Mouse (Mus musculus) heart, embryonic 12.5 days (tissue): ENCODE results near the gene Angptl4. TPM values are rescaled to one million over a fixed set of nuclear protein-coding genes. Genes with fewer than 3 reads are reported as not detected.
"Not testable (repeated sequence)": the region's sequence is repeated elsewhere in the genome, so short reads cannot be mapped to it uniquely, and the experiment has no call there.

ENCODE experiments used
- ATAC-seq: fragments of 200-750 bp; cut with Nextera tagmentation; 2 replicates; pipeline ENCODE4 v1.8.0; 2017; ENCODE audit warnings: moderate TSS enrichment, moderate library complexity; ENCODE audit not compliant: insufficient number of reproducible peaks, low FRiP score
- H3K27ac ChIP-seq: fragments of 300-500 bp; sonication (generic); 2 replicates; pipeline ENCODE4 v1.5.1; 2016; ENCODE audit warnings: mild to moderate bottlenecking, moderate library complexity; ENCODE audit not compliant: poor library complexity, severe bottlenecking
- H3K27me3 ChIP-seq: fragments of 300-500 bp; sonication (generic); replicated peaks from 2 replicates; pipeline ENCODE4 v1.6.1; 2016; ENCODE audit warnings: mild to moderate bottlenecking, moderate library complexity
- H3K36me3 ChIP-seq: fragments of 300-500 bp; sonication (generic); 2 replicates; pipeline ENCODE4 v1.6.1; 2016; ENCODE audit warnings: mild to moderate bottlenecking, moderate library complexity
- H3K4me1 ChIP-seq: fragments of 300-500 bp; sonication (generic); replicated peaks from 2 replicates; pipeline ENCODE4 v1.6.1; 2016; ENCODE audit warnings: mild to moderate bottlenecking
- H3K4me2 ChIP-seq: fragments of 300-500 bp; sonication (generic); 2 replicates; pipeline ENCODE4 v1.6.1; 2016; ENCODE audit warnings: mild to moderate bottlenecking, moderate library complexity
- H3K4me3 ChIP-seq: fragments of 300-500 bp; sonication (generic); 2 replicates; pipeline ENCODE4 v1.5.1; 2016; ENCODE audit warnings: mild to moderate bottlenecking
- H3K9ac ChIP-seq: fragments of 300-500 bp; sonication (generic); 2 replicates; pipeline ENCODE4 v1.6.1; 2016; ENCODE audit warnings: mild to moderate bottlenecking, moderate library complexity
- H3K9me3 ChIP-seq: fragments of 300-500 bp; sonication (generic); replicated peaks from 2 replicates; pipeline ENCODE4 v1.6.1; 2016; ENCODE audit warnings: mild to moderate bottlenecking, moderate library complexity
- WGBS: fragments of 180-500 bp; shearing (Covaris S2); methylation state at CpG from one replicate; pipeline ENCODE4 v1.1.7; 2016; 5-methylcytosine and 5-hydroxymethylcytosine counted together
- polyA plus RNA-seq: library from polyadenylated mRNA; unstranded; fragments of >200 nt; fragmentation: Nextera tagmentation; extraction: Ambion mirVana; gene quantifications from 2 replicates; pipeline ENCODE4 v1.2.1, GENCODE M21; 2016

Gene Angptl4
- 6.9 and 7.5 TPM in 2 replicates for polyA plus RNA-seq

DNA sequence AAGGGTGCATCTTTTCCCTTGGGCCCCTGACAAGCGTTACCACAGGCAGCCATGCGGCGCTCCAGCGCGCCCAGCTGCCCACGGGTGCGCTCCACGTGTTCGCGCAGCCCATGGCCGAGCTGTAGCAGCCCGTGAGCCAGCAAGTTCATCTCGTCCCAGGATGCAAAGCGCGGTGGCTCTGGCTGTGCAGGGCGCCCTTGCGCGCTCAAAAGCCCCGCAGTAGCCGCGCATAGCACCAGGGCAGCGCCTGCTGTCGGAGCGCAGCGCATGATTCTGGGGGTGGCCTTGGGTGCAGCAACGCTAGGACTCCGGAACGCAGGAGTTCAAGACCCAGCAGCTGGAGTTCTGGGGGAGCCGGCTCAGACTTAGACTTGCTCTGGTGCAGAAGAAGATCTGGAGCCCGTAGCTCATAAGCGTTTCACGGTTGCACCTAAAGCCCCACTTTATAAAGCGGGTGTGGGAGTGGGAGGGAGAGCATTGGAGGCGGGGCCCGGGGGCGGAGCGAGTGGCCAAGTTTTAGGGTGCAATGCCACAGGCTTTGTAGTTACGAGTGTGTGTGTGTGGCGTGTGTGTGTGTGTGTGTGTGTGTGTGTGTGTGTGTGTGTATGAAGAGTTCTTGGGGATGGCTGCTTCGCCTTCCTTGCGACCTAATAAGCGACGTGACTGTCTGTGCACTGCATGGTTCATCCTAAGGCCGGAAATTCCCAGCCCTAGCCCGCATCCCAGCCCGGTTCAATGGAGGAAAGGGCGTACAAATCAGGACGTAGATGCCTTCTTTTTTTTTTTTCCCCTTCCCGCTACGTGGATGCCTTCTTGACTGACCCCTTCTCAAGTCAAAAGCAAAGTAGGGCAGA is at the start of gene Angptl4:
Angptl4 (minus strand) TSS at position 707 of the 854 bp plus-strand sequence.
- WGBS, result 1% methylated on average over 50 of the region's 50 CpGs
- H3K4me1 ChIP-seq, result peaks cover 61% of the 10 kb centered on the region

DNA sequence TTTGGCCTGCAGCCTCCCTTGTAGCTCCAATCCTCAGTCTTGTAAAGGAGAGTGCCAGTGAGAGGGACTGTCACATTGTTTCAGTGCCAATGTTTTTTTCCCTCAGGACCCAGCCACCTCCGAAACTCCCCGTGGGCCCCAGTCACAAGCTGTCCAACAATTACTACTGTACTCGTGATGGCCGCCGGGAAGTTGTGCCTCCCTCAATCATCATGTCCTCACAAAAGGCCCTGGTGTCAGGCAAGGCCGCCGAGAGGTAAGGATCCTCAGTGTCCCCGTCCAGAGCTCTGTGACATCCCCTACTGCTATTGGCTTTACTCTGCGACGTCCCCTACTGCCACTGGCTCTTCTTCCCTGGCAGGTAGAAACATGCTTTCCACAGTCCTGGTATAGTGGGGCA is 47.9 kb upstream of the Angptl4 start:
- Histone ChIP-seq H3K36me3 (peaks cover 56% of the 10 kb centered on the region), H3K4me2 (no peak overlapping the region), H3K27ac (peak overlapping the region; percentile 14; the same call in 1 of the 2 replicates), H3K27me3 (no peaks in the 10 kb centered on the region), H3K9me3 (no peaks in the 10 kb centered on the region), H3K4me1 (peaks cover 25% of the 10 kb centered on the region), H3K4me3 (no peak overlapping the region), H3K9ac (no peak overlapping the region)
- WGBS, result 92% methylated on average over 10 of the region's 10 CpGs
- ATAC-seq, result no peak

More for the DNA sequence above, at the start of gene Angptl4:
- Histone ChIP-seq H3K9ac (peak within 1 kb of the TSS; percentile 70), H3K4me3 (peak within 1 kb of the TSS; percentile 49), H3K4me2 (peak within 1 kb of the TSS; percentile 86), H3K9me3 (no peaks in the 10 kb centered on the region), H3K27me3 (peaks cover 29% of the 10 kb centered on the region), H3K36me3 (peaks cover 10% of the 10 kb centered on the region; the same call in 1 of the 2 replicates), H3K27ac (0 out of 2 replicates have a peak within 1 kb of the TSS, but pooled peaks have one; percentile 25)
- ATAC-seq, result peak; percentile 76

GRCm38 (mm10) chr17:33828892-33829291 is 47.3 kb upstream of the Angptl4 start:
- Histone ChIP-seq H3K4me2 (no peak overlapping the region), H3K27ac (peak overlapping the region; percentile 14; the same call in 1 of the 2 replicates), H3K4me1 (peaks cover 25% of the 10 kb centered on the region), H3K27me3 (no peaks in the 10 kb centered on the region), H3K36me3 (peaks cover 50% of the 10 kb centered on the region), H3K9me3 (no peaks in the 10 kb centered on the region), H3K9ac (no peak overlapping the region), H3K4me3 (no peak overlapping the region)
- ATAC-seq, result no peak
- 53% methylated on average over 2 of the region's 2 CpGs for WGBS

DNA sequence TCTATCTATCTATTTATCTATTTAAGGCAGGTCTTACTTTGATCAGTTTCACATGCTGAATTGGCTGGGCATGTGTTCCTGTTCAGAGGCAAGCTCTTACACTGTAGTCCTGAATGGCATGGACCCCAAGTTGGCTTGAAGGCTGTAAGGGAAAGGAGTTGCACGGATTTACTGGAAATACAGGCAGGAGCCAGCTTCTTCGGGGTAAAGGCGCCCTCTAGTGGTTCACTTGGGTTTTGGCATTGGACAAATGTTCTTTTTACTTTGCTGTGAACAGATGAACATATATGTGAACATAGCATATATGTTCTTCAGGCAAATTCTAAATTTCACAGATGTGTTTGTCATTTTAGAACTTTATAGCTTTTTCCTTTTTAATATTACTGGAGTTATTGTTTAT is 45.2 kb upstream of the Angptl4 start:
- no peaks in the 10 kb centered on the region for H3K27me3 ChIP-seq
- no peak for ATAC-seq
- WGBS, result 0% methylated on average over 3 of the region's 3 CpGs
- no peak overlapping the region for H3K9ac ChIP-seq
- peaks cover 46% of the 10 kb centered on the region for H3K36me3 ChIP-seq
- H3K9me3 ChIP-seq, result no peaks in the 10 kb centered on the region
- no peak overlapping the region for H3K27ac ChIP-seq
- no peak overlapping the region for H3K4me3 ChIP-seq
- peaks cover 42% of the 10 kb centered on the region for H3K4me1 ChIP-seq
- H3K4me2 ChIP-seq, result no peak overlapping the region

- no peak overlapping the region for H3K27ac ChIP-seq
- peak overlapping the region; percentile 84 for H3K4me2 ChIP-seq
- H3K9ac ChIP-seq, result peak overlapping the region; percentile 87; the same call in 1 of the 2 replicates
- peaks cover 48% of the 10 kb centered on the region for H3K4me1 ChIP-seq
- 83% methylated on average over 8 of the region's 8 CpGs for WGBS
- H3K9me3 ChIP-seq, result no peaks in the 10 kb centered on the region
- peak overlapping the region; percentile 79 for H3K4me3 ChIP-seq
- no peaks in the 10 kb centered on the region for H3K27me3 ChIP-seq
- no peak for ATAC-seq
- peaks cover 44% of the 10 kb centered on the region for H3K36me3 ChIP-seq
Measured at GRCm38 (mm10) chr17:33825462-33825861, 43.8 kb upstream of the Angptl4 start.

DNA sequence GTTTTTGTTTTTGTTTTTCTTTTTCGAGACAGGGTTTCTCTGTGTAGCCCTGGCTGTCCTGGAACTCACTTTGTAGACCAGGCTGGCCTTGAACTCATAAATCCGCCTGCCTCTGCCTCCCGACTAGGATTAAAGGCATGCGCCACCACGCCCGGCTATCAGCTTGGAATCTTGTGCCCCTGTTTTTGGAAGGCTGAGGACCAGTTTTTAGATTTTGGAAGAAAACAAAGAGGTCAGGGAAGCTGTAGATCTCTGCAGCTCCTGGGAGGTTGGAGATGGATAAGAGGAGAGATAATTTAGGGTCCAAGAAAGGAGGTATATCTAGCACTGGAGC is 43.3 kb upstream of the Angptl4 start:
- H3K9ac ChIP-seq, result peak overlapping the region; percentile 87
- H3K9me3 ChIP-seq, H3K27me3 ChIP-seq, ATAC-seq: not testable (repeated sequence)
- peak overlapping the region; percentile 79 for H3K4me3 ChIP-seq
- H3K36me3 ChIP-seq, result peaks cover 44% of the 10 kb centered on the region
- WGBS, result 6% methylated on average over 6 of the region's 6 CpGs
- H3K4me1 ChIP-seq, result peaks cover 48% of the 10 kb centered on the region
- peak overlapping the region; percentile 84 for H3K4me2 ChIP-seq
- H3K27ac ChIP-seq, result peak overlapping the region; percentile 61

DNA sequence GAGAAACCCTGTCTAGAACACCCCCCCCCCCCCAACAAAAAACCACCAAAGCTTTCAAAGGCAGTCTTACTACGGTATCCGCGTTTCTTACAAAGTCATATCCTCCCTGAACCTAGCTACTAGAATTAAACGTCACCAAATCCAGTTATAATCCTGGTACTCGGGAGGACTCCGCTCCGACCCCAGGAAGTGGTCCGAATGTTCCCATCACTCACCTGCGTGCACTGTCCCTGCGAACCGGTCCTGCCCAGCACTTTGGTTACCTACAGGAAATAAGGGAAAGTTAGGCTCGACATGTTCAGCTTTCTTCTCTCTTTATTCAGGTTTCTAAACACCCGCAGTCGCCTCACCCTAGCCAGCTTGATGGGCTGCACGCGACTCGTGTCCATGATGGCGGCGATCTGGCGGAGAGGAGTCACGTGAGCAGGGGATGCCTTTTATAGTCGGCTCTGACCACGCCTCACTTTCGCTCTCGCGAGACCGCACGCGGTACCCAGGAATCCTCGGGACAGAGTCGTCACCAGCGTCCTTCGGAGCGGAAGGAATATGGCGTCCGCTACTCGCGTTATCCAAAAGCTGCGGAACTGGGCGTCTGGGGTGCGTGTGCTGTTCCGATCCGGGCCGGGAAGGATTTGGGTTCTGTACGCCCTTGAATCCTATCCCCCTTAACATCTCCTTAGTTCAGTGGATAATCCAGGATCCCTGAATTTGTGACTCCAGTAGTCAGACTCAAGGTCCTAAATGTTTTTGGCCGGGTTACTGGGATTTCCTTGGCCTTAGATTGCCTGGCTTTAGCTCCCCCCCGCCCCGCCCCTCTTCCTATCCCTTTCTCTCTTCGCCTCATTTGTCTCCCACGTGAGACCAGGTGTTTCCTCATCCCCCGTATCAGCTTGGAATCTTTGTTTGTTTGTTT is 42.7 kb upstream of the Angptl4 start, which contains the start of the genes Rps28 and Ndufa7:
Rps28 (minus strand) TSS at position 479 of the 913 bp plus-strand sequence.
Ndufa7 (plus strand) TSS at position 489 of the 913 bp plus-strand sequence.
- Histone ChIP-seq H3K27me3 (no peaks in the 10 kb centered on the region), H3K36me3 (peaks cover 44% of the 10 kb centered on the region), H3K27ac (peak within 1 kb of the TSS; percentile 61), H3K9ac (peak within 1 kb of the TSS; percentile 87), H3K4me2 (peak within 1 kb of the TSS; percentile 89), H3K4me3 (peak within 1 kb of the TSS; percentile 79), H3K9me3 (no peaks in the 10 kb centered on the region), H3K4me1 (peaks cover 47% of the 10 kb centered on the region)
- WGBS, result under 1% methylated on average over 51 of the region's 51 CpGs
- ATAC-seq, result peak; percentile 93

GRCm38 (mm10) chr17:33823171-33823570 is 41.5 kb upstream of the Angptl4 start:
- peaks cover 40% of the 10 kb centered on the region for H3K4me1 ChIP-seq
- WGBS, result 71% methylated on average over 8 of the region's 8 CpGs
- H3K9me3 ChIP-seq, H3K27ac ChIP-seq, H3K27me3 ChIP-seq, ATAC-seq: not testable (repeated sequence)
- peak overlapping the region; percentile 83 for H3K9ac ChIP-seq
- H3K4me3 ChIP-seq, result peak overlapping the region; percentile 79
- peak overlapping the region; percentile 89 for H3K4me2 ChIP-seq
- peaks cover 50% of the 10 kb centered on the region for H3K36me3 ChIP-seq

DNA sequence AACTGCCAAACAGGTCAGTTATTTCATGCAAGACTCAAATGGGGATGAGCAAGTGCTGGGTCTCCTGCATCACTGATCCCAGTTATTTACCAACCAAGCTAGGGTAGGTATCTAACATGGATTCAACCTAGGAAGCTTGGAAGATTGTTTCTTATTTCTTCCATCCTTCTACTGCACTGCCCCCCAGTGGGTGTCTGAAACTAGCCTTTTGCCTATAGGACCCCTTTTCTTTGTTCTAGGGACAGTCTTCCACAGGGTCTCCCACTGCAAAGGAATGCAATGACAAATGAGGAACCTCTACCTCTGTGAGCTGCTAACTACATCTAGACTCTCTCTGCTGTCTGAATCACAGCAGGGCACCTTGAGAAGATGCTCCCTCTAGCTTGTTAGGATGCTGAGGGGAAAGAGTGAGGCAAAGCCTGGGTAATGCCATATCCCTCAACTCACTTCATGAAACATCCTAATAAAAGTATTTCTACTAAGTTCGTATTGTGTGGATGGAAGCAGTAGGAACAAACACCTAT is 40.9 kb upstream of the Angptl4 start:
- Histone ChIP-seq H3K27me3 (no peaks in the 10 kb centered on the region), H3K36me3 (peaks cover 49% of the 10 kb centered on the region), H3K9ac (no peak overlapping the region), H3K4me2 (no peak overlapping the region; the same call in 1 of the 2 replicates), H3K4me1 (peaks cover 41% of the 10 kb centered on the region), H3K9me3 (no peaks in the 10 kb centered on the region), H3K4me3 (peak overlapping the region; percentile 79; the same call in 1 of the 2 replicates), H3K27ac (no peak overlapping the region)
- ATAC-seq, result no peak
- 86% methylated on average over 1 of the region's 1 CpGs for WGBS

- peak overlapping the region; percentile 61 for H3K27ac ChIP-seq
- peak; percentile 23 for ATAC-seq
- H3K27me3 ChIP-seq, result peaks cover 25% of the 10 kb centered on the region
- H3K4me3 ChIP-seq, result peak overlapping the region; percentile 59
- H3K4me1 ChIP-seq, result peaks cover 39% of the 10 kb centered on the region
- no peaks in the 10 kb centered on the region for H3K9me3 ChIP-seq
- peak overlapping the region; percentile 99 for H3K4me2 ChIP-seq
- peak overlapping the region; percentile 88 for H3K9ac ChIP-seq
- H3K36me3 ChIP-seq, result peaks cover 45% of the 10 kb centered on the region
- 18% methylated on average over 33 of the region's 33 CpGs for WGBS
Measured at GRCm38 (mm10) chr17:33817969-33818643, 36.5 kb upstream of the Angptl4 start.
